Mouse (Mus musculus) liver, embryonic 14.5 days (tissue): ENCODE data around the gene Ntm.

Source experiments
- CTCF ChIP-seq: IDR thresholded peaks from 2 replicates; pipeline ENCODE4 v1.5.1; 2016; ENCODE audit warnings: antibody characterized with exemption, low read depth, control low read depth
- EP300 ChIP-seq: IDR thresholded peaks from 2 replicates; pipeline ENCODE4 v1.6.1; 2016; ENCODE audit warnings: antibody characterized with exemption, low read depth

DNA sequence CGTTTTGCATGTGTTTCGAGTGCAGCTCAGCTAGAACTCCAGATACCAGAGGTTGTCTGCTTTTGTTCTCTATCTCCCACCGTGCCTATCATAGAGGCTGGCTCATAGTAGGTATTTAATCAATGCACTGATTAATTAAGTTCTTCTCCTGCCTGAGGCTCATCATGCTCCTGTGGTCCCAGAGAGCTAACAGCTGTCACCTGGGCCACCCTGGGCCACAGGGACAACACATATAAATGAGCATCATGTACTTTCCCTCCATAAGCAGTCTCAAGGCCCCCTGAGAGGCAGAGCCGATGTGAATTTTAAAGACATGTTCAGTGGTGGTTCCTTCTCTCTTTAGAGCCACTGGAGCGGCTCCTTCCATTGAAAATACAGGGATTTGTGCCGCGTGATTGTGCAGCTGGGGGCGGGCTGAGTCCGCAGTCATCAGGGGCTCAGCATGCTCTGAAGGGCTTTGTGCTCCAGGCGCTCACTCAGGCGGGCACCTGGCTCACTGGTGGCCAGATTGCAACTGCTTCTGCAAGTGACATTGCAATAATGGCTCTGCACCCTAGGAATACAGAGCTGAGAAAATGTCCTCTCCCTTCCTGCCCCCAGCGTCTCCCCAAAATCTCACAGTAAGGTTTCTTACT lies 160.8 kb downstream of the Ntm start:
- no peak for TF ChIP-seq CTCF
- TF ChIP-seq EP300: no peak
